Mouse (Mus musculus) MEL (cell line): ENCODE measurements around the gene AC141477.1. TPM values are rescaled to one million over a fixed set of nuclear protein-coding genes. Genes with fewer than 3 reads are reported as not detected.

Experiments
- DNase-seq: peaks from one replicate; pipeline ENCODE4 v3.0.0; 2011; ENCODE audit warnings: low read depth, low spot score
- H3K27ac ChIP-seq: 2 replicates; pipeline ENCODE4 v1.5.1; 2012; ENCODE audit warnings: low read depth, mild to moderate bottlenecking, control low read depth, low read length, moderate library complexity; ENCODE audit not compliant: control insufficient read depth
- H3K27me3 ChIP-seq, 2 experiments: fragments of 150-350 bp in 1 of 2; sonication (generic) in 1 of 2; 2 replicates each; pipeline ENCODE4 v1.6.1; 2012; ENCODE audit warnings: low read length in 2 of 2, mild to moderate bottlenecking in 2 of 2, improper control_type of control experiment in 1 of 2, moderate library complexity in 1 of 2; ENCODE audit not compliant: insufficient read depth in 2 of 2, control insufficient read depth in 1 of 2
- H3K36me3 ChIP-seq, 2 experiments: 2 replicates each; pipeline ENCODE4 v1.6.1; 2012 to 2014; ENCODE audit warnings: low read length in 2 of 2, improper control_type of control experiment in 1 of 2, inconsistent platforms in 1 of 2, mild to moderate bottlenecking in 1 of 2; ENCODE audit not compliant: insufficient read depth in 2 of 2, control insufficient read depth in 1 of 2
- H3K4me1 ChIP-seq, 2 experiments: fragments of 150-350 bp in 1 of 2; sonication (generic) in 1 of 2; 2 replicates each; pipeline ENCODE4 v1.6.1; 2012; ENCODE audit warnings: low read length in 2 of 2, improper control_type of control experiment in 1 of 2, mild to moderate bottlenecking in 1 of 2; ENCODE audit not compliant: insufficient read depth in 2 of 2, control insufficient read depth in 1 of 2
- H3K4me3 ChIP-seq, 2 experiments: fragments of 150-350 bp in 1 of 2; sonication (generic) in 1 of 2; 2 replicates each; pipeline ENCODE4 v1.5.1; 2012; ENCODE audit warnings: low read depth in 2 of 2, low read length in 2 of 2, mild to moderate bottlenecking in 2 of 2, moderate library complexity in 2 of 2, control low read depth in 1 of 2, improper control_type of control experiment in 1 of 2; ENCODE audit not compliant: control insufficient read depth in 1 of 2, insufficient read depth in 1 of 2
- H3K79me2 ChIP-seq: 2 replicates; pipeline ENCODE4 v1.6.1; 2012; ENCODE audit warnings: mild to moderate bottlenecking, low read length, moderate library complexity; ENCODE audit not compliant: control insufficient read depth, poor library complexity, insufficient read depth
- H3K9ac ChIP-seq: 2 replicates; pipeline ENCODE4 v1.6.1; 2012; ENCODE audit warnings: low read depth, mild to moderate bottlenecking, control low read depth, low read length, moderate library complexity; ENCODE audit not compliant: control insufficient read depth, poor library complexity, severe bottlenecking
- H3K9me3 ChIP-seq: fragments of 150-350 bp; sonication (generic); replicated peaks from 2 replicates; pipeline ENCODE4 v1.6.1; 2012; ENCODE audit warnings: mild to moderate bottlenecking, low read length, improper control_type of control experiment, moderate library complexity; ENCODE audit not compliant: insufficient read depth
- CHD1 ChIP-seq: IDR thresholded peaks from 2 replicates; pipeline ENCODE4 v1.6.1; 2012; ENCODE audit warnings: low read depth, mild to moderate bottlenecking, inconsistent platforms, low read length, improper control_type of control experiment
- CHD2 ChIP-seq: IDR thresholded peaks from 2 replicates; pipeline ENCODE4 v1.6.1; 2011; ENCODE audit warnings: low read length, improper control_type of control experiment
- CTCF ChIP-seq, 3 experiments: IDR thresholded peaks in 2 of 3; conservative IDR thresholded peaks in 1 of 3; 2 replicates each; pipeline ENCODE4 v1.5.1; 2011 to 2012; ENCODE audit warnings: low read length in 3 of 3, low read depth in 2 of 3, mild to moderate bottlenecking in 2 of 3, improper control_type of control experiment in 1 of 3, inconsistent platforms in 1 of 3, mixed read lengths in 1 of 3, moderate library complexity in 1 of 3; ENCODE audit not compliant: control insufficient read depth in 1 of 3, insufficient read depth in 1 of 3, poor library complexity in 1 of 3, severe bottlenecking in 1 of 3
- E2F4 ChIP-seq: IDR thresholded peaks from 2 replicates; pipeline ENCODE4 v1.6.1; 2011; ENCODE audit warnings: low read depth, low read length, improper control_type of control experiment, borderline replicate concordance
- ETS1 ChIP-seq: IDR thresholded peaks from 2 replicates; pipeline ENCODE4 v1.6.1; 2012; ENCODE audit warnings: low read depth, mild to moderate bottlenecking, inconsistent platforms, low read length, improper control_type of control experiment, moderate library complexity
- GABPA ChIP-seq: IDR thresholded peaks from 2 replicates; pipeline ENCODE4 v1.6.1; 2012; ENCODE audit warnings: low read depth, mild to moderate bottlenecking, inconsistent platforms, low read length, improper control_type of control experiment, moderate library complexity
- GATA1 ChIP-seq: IDR thresholded peaks from 2 replicates; pipeline ENCODE4 v1.6.1; 2011; ENCODE audit warnings: low read depth, low read length, improper control_type of control experiment
- HCFC1 ChIP-seq: IDR thresholded peaks from 2 replicates; pipeline ENCODE4 v1.6.1; 2012; ENCODE audit warnings: low read depth, mild to moderate bottlenecking, inconsistent platforms, low read length, improper control_type of control experiment, moderate library complexity
- JUND ChIP-seq: IDR thresholded peaks from 2 replicates; pipeline ENCODE4 v1.6.1; 2011; ENCODE audit warnings: low read depth, mild to moderate bottlenecking, improper control_type of control experiment, low read length
- MAFK ChIP-seq: IDR thresholded peaks from 2 replicates; pipeline ENCODE4 v1.6.1; 2011; ENCODE audit warnings: low read depth, mild to moderate bottlenecking, low read length, improper control_type of control experiment, borderline replicate concordance
- MAX ChIP-seq: IDR thresholded peaks from 2 replicates; pipeline ENCODE4 v1.6.1; 2011; ENCODE audit warnings: low read length, improper control_type of control experiment
- MAZ ChIP-seq: IDR thresholded peaks from 2 replicates; pipeline ENCODE4 v1.6.1; 2012; ENCODE audit warnings: low read depth, mild to moderate bottlenecking, inconsistent platforms, low read length, improper control_type of control experiment
- MEF2A ChIP-seq: IDR thresholded peaks from 2 replicates; pipeline ENCODE4 v1.6.1; 2014; ENCODE audit warnings: low read depth, mild to moderate bottlenecking, inconsistent platforms, low read length, improper control_type of control experiment; ENCODE audit not compliant: poor library complexity, insufficient replicate concordance, severe bottlenecking; ENCODE audit errors: extremely low read depth
- MYB ChIP-seq: IDR thresholded peaks from 2 replicates; pipeline ENCODE4 v1.6.1; 2011; ENCODE audit warnings: mild to moderate bottlenecking, low read depth, low read length, improper control_type of control experiment
- POLR2AphosphoS2 ChIP-seq: IDR thresholded peaks from 2 replicates; pipeline ENCODE4 v1.6.1; 2011; ENCODE audit warnings: low read length, improper control_type of control experiment
- POLR2AphosphoS5 ChIP-seq: IDR thresholded peaks from 2 replicates; pipeline ENCODE4 v1.6.1; 2012; ENCODE audit warnings: low read depth, borderline replicate concordance, mild to moderate bottlenecking, inconsistent platforms, low read length, moderate library complexity, mixed read lengths
- RAD21 ChIP-seq: IDR thresholded peaks from 2 replicates; pipeline ENCODE4 v1.6.1; 2011; ENCODE audit warnings: mild to moderate bottlenecking, low read depth, low read length, improper control_type of control experiment
- SMC3 ChIP-seq: IDR thresholded peaks from 2 replicates; pipeline ENCODE4 v1.6.1; 2011; ENCODE audit warnings: low read depth, low read length, improper control_type of control experiment
- TCF12 ChIP-seq: IDR thresholded peaks from 2 replicates; pipeline ENCODE4 v1.6.1; 2014; ENCODE audit warnings: low read depth, mild to moderate bottlenecking, inconsistent platforms, low read length, improper control_type of control experiment, moderate library complexity
- ZC3H11A ChIP-seq: IDR thresholded peaks from 2 replicates; pipeline ENCODE4 v1.6.1; 2012; ENCODE audit warnings: low read depth, mild to moderate bottlenecking, inconsistent platforms, low read length, improper control_type of control experiment
- polyA plus RNA-seq, 2 experiments: library from polyadenylated mRNA; stranded (reverse) in 1 of 2; unstranded in 1 of 2; fragments of >175 nt in 1 of 2; fragments of >200 nt in 1 of 2; gene quantifications; 2 replicates each; pipeline versions ENCODE4 v1.2.1 to v1.2.4; 2012; ENCODE audit warnings: low replicate concordance in 2 of 2, low read depth in 1 of 2; ENCODE audit not compliant: insufficient read length in 2 of 2, insufficient read depth in 1 of 2, missing spikeins in 1 of 2
- total RNA-seq: library from RNA; depleted of rRNA; stranded (reverse); fragments of 300-350 nt; gene quantifications from 2 replicates; pipeline ENCODE4 v1.2.3, GENCODE M21; 2012

AC141477.1 gene
- total and polyA plus RNA-seq, 3 experiments, result 0.70 TPM; not detected in 2

DNA sequence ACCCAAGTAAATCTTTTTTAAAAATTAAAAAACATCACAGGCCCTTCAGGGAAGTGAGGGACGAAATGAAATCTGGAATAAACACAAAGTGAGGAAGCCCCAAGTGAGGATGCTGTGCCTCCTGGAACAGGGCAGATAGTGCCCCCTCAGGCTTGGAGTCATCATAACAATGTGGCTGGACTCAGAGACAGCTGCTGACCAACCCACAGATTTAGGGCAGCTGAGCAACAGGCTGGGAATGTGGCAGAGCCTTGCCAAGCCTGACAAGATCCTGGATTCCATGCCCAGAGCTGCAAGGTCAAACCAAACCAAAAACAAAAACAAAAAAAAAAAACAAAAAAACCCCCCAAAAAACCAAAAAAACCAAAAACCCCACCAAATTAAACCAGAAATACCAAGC is 21.0 kb upstream of the AC141477.1 start:
- H3K27ac ChIP-seq, result no peak overlapping the region
- H3K79me2 ChIP-seq, result no peaks in the 10 kb centered on the region
- no peaks in the 10 kb centered on the region for H3K9me3 ChIP-seq
- H3K9ac ChIP-seq, result no peak overlapping the region
- no peaks in the 10 kb centered on the region for H3K27me3 ChIP-seq
- DNase-seq, result no peak
- no peak for TF ChIP-seq CHD2
- TF ChIP-seq JUND, result no peak
- no peak for TF ChIP-seq E2F4
- no peak for TF ChIP-seq RAD21
- TF ChIP-seq MAFK, result no peak
- H3K36me3 ChIP-seq, result no peaks in the 10 kb centered on the region
- H3K4me1 ChIP-seq, result no peaks in the 10 kb centered on the region
- H3K4me3 ChIP-seq, result no peak overlapping the region

GRCm38 (mm10) chr10:76455289-76455688 is 15.0 kb upstream of the AC141477.1 start:
- H3K4me1 ChIP-seq, result no peaks in the 10 kb centered on the region; a peak in 2 of 4 replicates
- H3K9ac ChIP-seq, result no peak overlapping the region
- no peak overlapping the region for H3K4me3 ChIP-seq
- no peak for TF ChIP-seq MEF2A
- TF ChIP-seq CTCF (IDR thresholded peaks at IDR 0.05 in 2 of 3, conservative IDR thresholded peaks at IDR 0.05 in 1 of 3; ENCODE audit: control insufficient read depth in 1 of 3, insufficient read depth in 1 of 3, low read depth in 2 of 3, low read length in 3 of 3, poor library complexity in 1 of 3, severe bottlenecking in 1 of 3), result peak; percentile 81 to 84 (median 83)
- TF ChIP-seq ETS1, result no peak
- TF ChIP-seq SMC3, result peak; percentile 89
- peak; percentile 48; the same call in 1 of the 2 replicates for TF ChIP-seq ZC3H11A
- peak; percentile 63 for TF ChIP-seq RAD21
- TF ChIP-seq, all 39 proteins: peak for 4
- no peaks in the 10 kb centered on the region for H3K79me2 ChIP-seq
- H3K27ac ChIP-seq, result no peak overlapping the region
- no peaks in the 10 kb centered on the region for H3K9me3 ChIP-seq
- no peaks in the 10 kb centered on the region for H3K36me3 ChIP-seq
- peak; percentile 77 for DNase-seq
- no peaks in the 10 kb centered on the region for H3K27me3 ChIP-seq

DNA sequence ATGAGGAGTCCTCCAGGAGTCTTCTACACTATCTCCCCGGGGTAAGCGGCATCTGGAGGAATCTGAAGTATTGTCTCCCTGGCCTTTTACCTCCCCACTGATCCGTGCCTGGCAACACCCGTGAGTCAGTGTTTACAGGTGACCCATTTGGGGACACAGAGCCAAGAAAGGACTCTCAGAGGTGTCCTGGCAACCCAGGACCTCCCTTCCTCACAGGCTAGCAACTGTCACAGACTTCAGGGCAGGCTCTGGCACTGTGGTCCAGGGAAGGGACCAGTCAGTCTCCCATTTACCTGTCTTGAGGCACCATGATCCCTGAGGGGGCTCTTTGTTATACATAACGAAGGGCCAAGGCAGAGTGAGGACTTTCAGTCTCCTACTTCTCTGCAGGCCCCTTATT is 8.6 kb upstream of the AC141477.1 start, which contains the start of gene 2610028H24Rik:
Gene 2610028H24Rik, plus strand, starts transcription at position 231 of the 400 bp plus-strand sequence.
- no peak within 1 kb of the TSS for H3K27ac ChIP-seq
- H3K36me3 ChIP-seq, result peaks cover 0 to 26% of the 10 kb centered on the region in 2 experiments; a peak in 2 of 4 replicates
- peaks cover 11 to 25% of the 10 kb centered on the region in 2 experiments for H3K4me1 ChIP-seq
- TF ChIP-seq HCFC1 (no peak), RAD21 (no peak), TCF12 (no peak), POLR2AphosphoS2 (no peak), MEF2A (no peak), CHD2 (no peak), ZC3H11A (no peak), POLR2AphosphoS5 (no peak), CHD1 (no peak), MYB (no peak), GABPA (no peak), MAFK (no peak), GATA1 (no peak), MAX (no peak), SMC3 (no peak), MAZ (no peak)
- no peak within 1 kb of the TSS for H3K9ac ChIP-seq
- no peaks in the 10 kb centered on the region for H3K27me3 ChIP-seq
- no peaks in the 10 kb centered on the region for H3K9me3 ChIP-seq
- DNase-seq, result no peak
- H3K79me2 ChIP-seq, result no peaks in the 10 kb centered on the region
- H3K4me3 ChIP-seq, result no peak within 1 kb of the TSS
